ENCODE assay signal across 29 mouse cellular contexts in genomic region chr16:33053141-33053540, GRCm38 (mm10). TPM values are rescaled to one million over a fixed set of nuclear protein-coding genes. Genes with fewer than 3 reads are reported as not detected.
DNase-seq lines count a peak whose midpoint lies in the region; ATAC-seq and TF ChIP-seq lines count a peak whose summit lies in the region.
"Had no signal": no experiment of that assay in that cellular context is flagged by ENCODE, and none has a peak within 500 bp of the region (broad histone marks: within the 10 kb centered on the region; RNA-seq: fewer than 3 reads in every experiment).

No protein-coding gene starts in this region.

- H3K27me3 ChIP-seq in testis, adult 2 months (ENCODE audit: control insufficient read depth, insufficient read depth, low read length): no peaks in the 10 kb centered on the region
- H3K27me3 ChIP-seq in hindbrain, embryonic 14.5 days (ENCODE audit: control insufficient read depth, insufficient read depth, low read length): no peaks in the 10 kb centered on the region
- H3K27me3 ChIP-seq: embryonic facial prominence, embryonic 13.5 days; forebrain, embryonic 12.5 days; forebrain, embryonic 15.5 days; heart, embryonic 13.5 days; hindbrain, embryonic 12.5 days had no signal

- no peak for TF ChIP-seq CTCF in testis, adult 2 months (IDR thresholded peaks at IDR 0.05; ENCODE audit: control insufficient read depth, insufficient read depth, insufficient replicate concordance, low read depth, low read length)

- 84% methylated on average over 5 of the region's 5 CpGs for WGBS in hindbrain, embryonic 14.5 days

- H3K36me3 ChIP-seq in testis, adult 2 months (ENCODE audit: control insufficient read depth, insufficient read depth, low read length): peaks cover 5% of the 10 kb centered on the region
- H3K36me3 ChIP-seq in hindbrain, embryonic 14.5 days (replicated peaks; ENCODE audit: control insufficient read depth, insufficient read depth): peaks cover 2% of the 10 kb centered on the region

- H3K4me2 ChIP-seq in hindbrain, embryonic 14.5 days (replicated peaks): no peak overlapping the region
- H3K4me2 ChIP-seq: embryonic facial prominence, embryonic 13.5 days; forebrain, embryonic 12.5 days; forebrain, embryonic 15.5 days; heart, embryonic 13.5 days; hindbrain, embryonic 12.5 days had no signal

- ATAC-seq in hindbrain, embryonic 14.5 days (ENCODE audit: low FRiP score): no peak
- no peak for ATAC-seq in megakaryocyte, adult 5-6 weeks (ENCODE audit: poor library complexity, severe bottlenecking)
- ATAC-seq: CD4-positive, CD25-positive, alpha-beta regulatory T cell, adult 4 months; forebrain, embryonic 15.5 days; hindbrain, embryonic 16.5 days; inflammation-experienced regulatory T-cells, adult 6 months had no signal

- no peak overlapping the region for H3K9ac ChIP-seq in hindbrain, embryonic 14.5 days
- H3K9ac ChIP-seq: embryonic facial prominence, embryonic 13.5 days; forebrain, embryonic 12.5 days; forebrain, embryonic 15.5 days; heart, embryonic 13.5 days; hindbrain, embryonic 12.5 days had no signal

- no peaks in the 10 kb centered on the region for H3K9me3 ChIP-seq in hindbrain, embryonic 14.5 days (ENCODE audit: control insufficient read depth, low read length)
- H3K9me3 ChIP-seq: embryonic facial prominence, embryonic 10.5 days; embryonic facial prominence, embryonic 13.5 days; forebrain, embryonic 12.5 days; forebrain, embryonic 15.5 days; heart, embryonic 10.5 days; heart, embryonic 13.5 days; hindbrain, embryonic 12.5 days had no signal

- no peak overlapping the region for H3K27ac ChIP-seq in testis, adult 2 months (ENCODE audit: control insufficient read depth, insufficient read depth, low read depth, low read length)
- no peak overlapping the region for H3K27ac ChIP-seq in hindbrain, embryonic 14.5 days
- H3K27ac ChIP-seq: embryonic facial prominence, embryonic 10.5 days; embryonic facial prominence, embryonic 13.5 days; forebrain, embryonic 12.5 days; forebrain, embryonic 15.5 days; heart, adult 2 months; heart, embryonic 10.5 days; heart, embryonic 13.5 days; hindbrain, embryonic 12.5 days had no signal

- peak overlapping the region; percentile 43 for H3K4me3 ChIP-seq in testis, adult 2 months (ENCODE audit: control insufficient read depth, low read depth, low read length)
- no peak overlapping the region for H3K4me3 ChIP-seq in hindbrain, embryonic 14.5 days (replicated peaks; ENCODE audit: low read length)
- H3K4me3 ChIP-seq: embryonic facial prominence, embryonic 10.5 days; embryonic facial prominence, embryonic 13.5 days; erythroblast, embryonic 14.5 days; forebrain, embryonic 12.5 days; forebrain, embryonic 15.5 days; heart, adult 2 months; heart, embryonic 10.5 days; heart, embryonic 13.5 days; hindbrain, embryonic 12.5 days had no signal

- peaks cover 2% of the 10 kb centered on the region for H3K4me1 ChIP-seq in testis, adult 2 months (ENCODE audit: control insufficient read depth, insufficient read depth, low read length)
- peaks cover 8% of the 10 kb centered on the region for H3K4me1 ChIP-seq in hindbrain, embryonic 14.5 days (replicated peaks; ENCODE audit: control insufficient read depth, insufficient read depth, low read length)

- no peak for TF ChIP-seq POLR2A in testis, adult 2 months (IDR thresholded peaks at IDR 0.05; ENCODE audit: control insufficient read depth, low read depth, low read length)

- DNase-seq in testis, postnatal 10 days (ENCODE audit: low spot score): no peak
- peak; percentile 45 for DNase-seq in ZHBTc4 (ENCODE audit: low read depth, low spot score)
- DNase-seq in natural killer cell, adult 2 months (ENCODE audit: low spot score in 2 of 2): peak; percentile 17 to 38
- no peak for DNase-seq in hindbrain, embryonic 14.5 days (ENCODE audit: low spot score)
- DNase-seq in ovary, postnatal 36 days (ENCODE audit: low spot score): no peak
- DNase-seq: adrenal gland, adult 2 months; adrenal gland, postnatal 14 days; B cell, adult 2 months; cerebellum, adult 11 months; cerebellum, adult 2 months; cerebellum, adult 9-11 months; cerebellum, postnatal 36 days; embryo, embryonic 11 days; gastrocnemius, postnatal 25 days; heart, adult 2 months; heart, postnatal 14 days had no signal

RNA-seq across cellular contexts. Expression of gene Iqcg, which starts 2.9 kb away (rescaled TPM):
- polyA plus RNA-seq in testis, adult 2 months (2012; rRNA removed): 21.8 and 22.8 TPM in 2 replicates
- 6.5 and 7.7 TPM in 2 replicates for polyA plus RNA-seq in hindbrain, embryonic 14.5 days (2014; fragmentation: Nextera tagmentation; extraction: Ambion mirVana)
- total RNA-seq in megakaryocyte, adult 5-6 weeks (2015): 0.14 TPM in 1 of 2 replicates, not detected in the other
- total RNA-seq in megakaryocyte, adult 5-6 weeks (2017): 0.15 and 0.53 TPM in 2 replicates

RNA-seq across cellular contexts. Expression of gene Rpl35a, which starts 3.1 kb away (rescaled TPM):
- 267 and 293 TPM in 2 replicates for polyA plus RNA-seq in testis, adult 2 months (2012; rRNA removed)
- 450 and 532 TPM in 2 replicates for polyA plus RNA-seq in hindbrain, embryonic 14.5 days (2014; fragmentation: Nextera tagmentation; extraction: Ambion mirVana)
- total RNA-seq in megakaryocyte, adult 5-6 weeks (2015): 1,940 and 2,009 TPM in 2 replicates
- total RNA-seq in megakaryocyte, adult 5-6 weeks (2017): 1,458 and 1,666 TPM in 2 replicates

RNA-seq across cellular contexts. Expression of gene Lmln, which starts 9.2 kb away (rescaled TPM):
- polyA plus RNA-seq in testis, adult 2 months (2012; rRNA removed): 7.3 and 10.8 TPM in 2 replicates
- polyA plus RNA-seq in hindbrain, embryonic 14.5 days (2014; fragmentation: Nextera tagmentation; extraction: Ambion mirVana): 3.8 and 4.5 TPM in 2 replicates
- total RNA-seq in megakaryocyte, adult 5-6 weeks (2015): 1.4 and 1.6 TPM in 2 replicates
- 2.2 and 2.6 TPM in 2 replicates for total RNA-seq in megakaryocyte, adult 5-6 weeks (2017)

Comparison
In these comparisons a context has a peak if more than half of its experiments do, and no peak if none do; other contexts are left out.
1. DNase-seq: peak in ZHBTc4 (single experiment) and natural killer cell, adult 2 months (2 of 2); none in testis, postnatal 10 days (single experiment), hindbrain, embryonic 14.5 days (single experiment) and ovary, postnatal 36 days (single experiment).